Mouse (Mus musculus) neural tube, embryonic 13.5 days (tissue): ENCODE results near the gene Mcoln3. TPM values are rescaled to one million over a fixed set of nuclear protein-coding genes. Genes with fewer than 3 reads are reported as not detected.

Experiments used
- ATAC-seq: fragments of 200-750 bp; cut with Nextera tagmentation; 2 replicates; pipeline ENCODE4 v1.8.0; 2017; ENCODE audit warnings: low read depth, mild to moderate bottlenecking, moderate TSS enrichment, moderate library complexity
- H3K27ac ChIP-seq: fragments of 300-500 bp; sonication (generic); replicated peaks from 2 replicates; pipeline ENCODE4 v1.5.1; 2015; ENCODE audit warnings: moderate library complexity, mild to moderate bottlenecking, inconsistent platforms
- H3K27me3 ChIP-seq: fragments of 300-500 bp; sonication (generic); 2 replicates; pipeline ENCODE4 v1.6.1; 2015; ENCODE audit warnings: mild to moderate bottlenecking, inconsistent platforms
- H3K36me3 ChIP-seq: fragments of 300-500 bp; sonication (generic); 2 replicates; pipeline ENCODE4 v1.6.1; 2015; ENCODE audit warnings: mild to moderate bottlenecking, inconsistent platforms
- H3K4me1 ChIP-seq: fragments of 300-500 bp; sonication (generic); replicated peaks from 2 replicates; pipeline ENCODE4 v1.6.1; 2015; ENCODE audit warnings: inconsistent platforms
- H3K4me2 ChIP-seq: fragments of 300-500 bp; sonication (generic); 2 replicates; pipeline ENCODE4 v1.6.1; 2015; ENCODE audit warnings: inconsistent platforms, mild to moderate bottlenecking, moderate library complexity
- H3K4me3 ChIP-seq: fragments of 300-500 bp; sonication (generic); 2 replicates; pipeline ENCODE4 v1.5.1; 2015; ENCODE audit warnings: mild to moderate bottlenecking, inconsistent platforms
- H3K9ac ChIP-seq: fragments of 300-500 bp; sonication (generic); 2 replicates; pipeline ENCODE4 v1.6.1; 2015; ENCODE audit warnings: moderate library complexity, mild to moderate bottlenecking, inconsistent platforms
- H3K9me3 ChIP-seq: fragments of 300-500 bp; sonication (generic); 2 replicates; pipeline ENCODE4 v1.6.1; 2016; ENCODE audit warnings: inconsistent platforms
- WGBS: fragments of 180-500 bp; shearing (Covaris S2); methylation state at CpG from one replicate; pipeline ENCODE4 v1.1.7; 2015; 5-methylcytosine and 5-hydroxymethylcytosine counted together
- polyA plus RNA-seq: library from polyadenylated mRNA; unstranded; fragments of >200 nt; fragmentation: Nextera tagmentation; extraction: Ambion mirVana; gene quantifications from 2 replicates; pipeline ENCODE4 v1.2.1, GENCODE M21; 2015

Gene Mcoln3
- polyA plus RNA-seq, 1 experiment from 2014 or later = 0.24 TPM

GRCm38 (mm10) chr3:146140276-146140675 is 23.0 kb downstream of the Mcoln3 start:
- Histone ChIP-seq H3K27ac (no peak overlapping the region), H3K9me3 (peaks cover 3% of the 10 kb centered on the region), H3K36me3 (no peaks in the 10 kb centered on the region), H3K4me1 (no peaks in the 10 kb centered on the region), H3K4me2 (no peak overlapping the region), H3K27me3 (no peaks in the 10 kb centered on the region), H3K9ac (no peak overlapping the region), H3K4me3 (no peak overlapping the region)
- whole genome bisulfite sequencing = 95% methylated on average over 7 of the region's 7 CpGs
- no peak for ATAC-seq

- Histone ChIP-seq H3K4me1 (no peaks in the 10 kb centered on the region), H3K4me2 (no peak overlapping the region), H3K36me3 (no peaks in the 10 kb centered on the region), H3K27ac (no peak overlapping the region), H3K27me3 (no peaks in the 10 kb centered on the region), H3K9ac (no peak overlapping the region), H3K9me3 (peaks cover 5% of the 10 kb centered on the region), H3K4me3 (no peak overlapping the region)
- 79% methylated on average over 7 of the region's 7 CpGs for WGBS
- no peak for ATAC-seq
Observed at GRCm38 (mm10) chr3:146142523-146142922, 25.3 kb downstream of the Mcoln3 start.

GRCm38 (mm10) chr3:146145501-146145900 is 28.3 kb downstream of the Mcoln3 start:
- Histone ChIP-seq H3K36me3 (no peaks in the 10 kb centered on the region), H3K27me3 (peaks cover 22% of the 10 kb centered on the region), H3K27ac (no peak overlapping the region), H3K9me3 (peaks cover 5% of the 10 kb centered on the region), H3K4me2 (no peak overlapping the region), H3K9ac (no peak overlapping the region), H3K4me1 (peaks cover 9% of the 10 kb centered on the region), H3K4me3 (no peak overlapping the region)
- no peak for ATAC-seq
- WGBS = 54% methylated on average over 5 of the region's 5 CpGs

GRCm38 (mm10) chr3:146146131-146146530 is 28.9 kb downstream of the Mcoln3 start:
- H3K27me3 ChIP-seq = peaks cover 28% of the 10 kb centered on the region
- H3K36me3 ChIP-seq = no peaks in the 10 kb centered on the region
- ATAC-seq = no peak
- H3K4me1 ChIP-seq = peaks cover 13% of the 10 kb centered on the region
- H3K9me3 ChIP-seq = peaks cover 5% of the 10 kb centered on the region
- H3K27ac ChIP-seq = no peak overlapping the region
- H3K9ac ChIP-seq = no peak overlapping the region
- no peak overlapping the region for H3K4me3 ChIP-seq
- 75% methylated on average over 5 of the region's 5 CpGs for WGBS
- H3K4me2 ChIP-seq = no peak overlapping the region

GRCm38 (mm10) chr3:146149156-146150057 is 32.2 kb downstream of the Mcoln3 start, which contains the start of gene Mcoln2:
Gene Mcoln2, plus strand, starts transcription at chr3:146149833.
- peaks cover 5% of the 10 kb centered on the region for H3K9me3 ChIP-seq
- H3K9ac ChIP-seq = peak within 1 kb of the TSS; percentile 63
- peaks cover 21% of the 10 kb centered on the region for H3K4me1 ChIP-seq
- H3K27ac ChIP-seq = no peak within 1 kb of the TSS
- H3K27me3 ChIP-seq = peaks cover 46% of the 10 kb centered on the region
- ATAC-seq = peak; percentile 40; the same call in 1 of the 2 replicates
- H3K4me2 ChIP-seq = peak within 1 kb of the TSS; percentile 83
- peak within 1 kb of the TSS; percentile 41 for H3K4me3 ChIP-seq
- WGBS = 13% methylated on average over 33 of the region's 34 CpGs
- no peaks in the 10 kb centered on the region for H3K36me3 ChIP-seq

GRCm38 (mm10) chr3:146150058-146150400 is 32.8 kb downstream of the Mcoln3 start:
- ATAC-seq = peak; percentile 59; the same call in 1 of the 2 replicates
- Histone ChIP-seq H3K9ac (peak overlapping the region; percentile 63), H3K27ac (no peak overlapping the region), H3K4me1 (peaks cover 21% of the 10 kb centered on the region), H3K4me2 (peak overlapping the region; percentile 83), H3K36me3 (no peaks in the 10 kb centered on the region), H3K9me3 (peaks cover 5% of the 10 kb centered on the region), H3K27me3 (peaks cover 46% of the 10 kb centered on the region), H3K4me3 (peak overlapping the region; percentile 41)
- WGBS = under 1% methylated on average over 26 of the region's 26 CpGs

GRCm38 (mm10) chr3:146150560-146150959 is 33.3 kb downstream of the Mcoln3 start:
- Histone ChIP-seq H3K4me2 (peak overlapping the region; percentile 83), H3K9ac (peak overlapping the region; percentile 63; the same call in 1 of the 2 replicates), H3K36me3 (no peaks in the 10 kb centered on the region), H3K4me3 (peak overlapping the region; percentile 41), H3K9me3 (no peaks in the 10 kb centered on the region), H3K27ac (no peak overlapping the region), H3K4me1 (peaks cover 21% of the 10 kb centered on the region), H3K27me3 (peaks cover 46% of the 10 kb centered on the region)
- ATAC-seq = no peak
- 16% methylated on average over 11 of the region's 11 CpGs for WGBS

- H3K4me2 ChIP-seq = no peak overlapping the region
- no peak overlapping the region for H3K4me3 ChIP-seq
- 94% methylated on average over 10 of the region's 10 CpGs for WGBS
- no peak overlapping the region for H3K9ac ChIP-seq
- ATAC-seq = no peak
- no peaks in the 10 kb centered on the region for H3K36me3 ChIP-seq
- no peak overlapping the region for H3K27ac ChIP-seq
- peaks cover 21% of the 10 kb centered on the region for H3K4me1 ChIP-seq
- no peaks in the 10 kb centered on the region for H3K9me3 ChIP-seq
- peaks cover 46% of the 10 kb centered on the region for H3K27me3 ChIP-seq
Observed at GRCm38 (mm10) chr3:146151328-146151727, 34.1 kb downstream of the Mcoln3 start.

GRCm38 (mm10) chr3:146151755-146152154 is 34.5 kb downstream of the Mcoln3 start:
- Histone ChIP-seq H3K27me3 (peaks cover 46% of the 10 kb centered on the region), H3K4me2 (no peak overlapping the region), H3K9me3 (no peaks in the 10 kb centered on the region), H3K4me3 (no peak overlapping the region), H3K36me3 (no peaks in the 10 kb centered on the region), H3K27ac (no peak overlapping the region), H3K9ac (no peak overlapping the region), H3K4me1 (peaks cover 21% of the 10 kb centered on the region)
- ATAC-seq = no peak
- WGBS = 92% methylated on average over 8 of the region's 8 CpGs

GRCm38 (mm10) chr3:146152348-146152747 is 35.1 kb downstream of the Mcoln3 start:
- no peak overlapping the region for H3K27ac ChIP-seq
- peaks cover 46% of the 10 kb centered on the region for H3K27me3 ChIP-seq
- H3K9ac ChIP-seq = no peak overlapping the region
- H3K36me3 ChIP-seq = no peaks in the 10 kb centered on the region
- no peak overlapping the region for H3K4me3 ChIP-seq
- no peak for ATAC-seq
- peaks cover 21% of the 10 kb centered on the region for H3K4me1 ChIP-seq
- no peak overlapping the region for H3K4me2 ChIP-seq
- no peaks in the 10 kb centered on the region for H3K9me3 ChIP-seq
- WGBS = 86% methylated on average over 8 of the region's 8 CpGs

GRCm38 (mm10) chr3:146152913-146153312 is 35.7 kb downstream of the Mcoln3 start:
- Histone ChIP-seq H3K4me2 (no peak overlapping the region), H3K27ac (no peak overlapping the region), H3K9ac (no peak overlapping the region), H3K27me3 (peaks cover 46% of the 10 kb centered on the region), H3K36me3 (no peaks in the 10 kb centered on the region), H3K4me1 (peaks cover 21% of the 10 kb centered on the region), H3K9me3 (no peaks in the 10 kb centered on the region), H3K4me3 (no peak overlapping the region)
- ATAC-seq = no peak
- WGBS = 61% methylated on average over 2 of the region's 2 CpGs

GRCm38 (mm10) chr3:146153862-146154611 is 36.8 kb downstream of the Mcoln3 start:
- Histone ChIP-seq H3K9me3 (no peaks in the 10 kb centered on the region), H3K9ac (no peak overlapping the region), H3K27me3 (peaks cover 40% of the 10 kb centered on the region), H3K4me1 (peaks cover 21% of the 10 kb centered on the region), H3K4me2 (0 out of 2 replicates have a peak overlapping the region, but pooled peaks have one; percentile 3), H3K36me3 (no peaks in the 10 kb centered on the region), H3K4me3 (no peak overlapping the region), H3K27ac (no peak overlapping the region)
- ATAC-seq = no peak
- WGBS = 26% methylated on average over 12 of the region's 12 CpGs
